ENCODE assay signal across 13 mouse cellular contexts in genomic region chr13:48726430-48726829, GRCm38 (mm10).
DNase-seq lines count a peak whose midpoint lies in the region; ATAC-seq and TF ChIP-seq lines count a peak whose summit lies in the region.
"Had no signal": no experiment of that assay in that cellular context is flagged by ENCODE, and none has a peak within 500 bp of the region (broad histone marks: within the 10 kb centered on the region; RNA-seq: fewer than 3 reads in every experiment).

No protein-coding gene starts in this region.

- no peak overlapping the region for H3K9ac ChIP-seq in lung, embryonic 14.5 days
- H3K9ac ChIP-seq in ES-Bruce4 (ENCODE audit: low read depth, poor library complexity, severe bottlenecking): no peak overlapping the region
- H3K9ac ChIP-seq: embryonic facial prominence, embryonic 13.5 days; hindbrain, embryonic 15.5 days; lung, embryonic 15.5 days had no signal

- no peak for ATAC-seq in lung, embryonic 14.5 days (ENCODE audit: insufficient read depth)

- TF ChIP-seq EP300 in ES-Bruce4 (IDR thresholded peaks at IDR 0.05; ENCODE audit: insufficient read depth, low read depth, low read length): no peak

- TF ChIP-seq POLR2A in ES-Bruce4 (IDR thresholded peaks at IDR 0.05; ENCODE audit: insufficient read depth, low read length): no peak
- no peak for TF ChIP-seq POLR2A in embryonic fibroblast, embryonic 13.5 days (IDR thresholded peaks at IDR 0.05; ENCODE audit: low read depth, low read length)

- no peak overlapping the region for H3K4me2 ChIP-seq in lung, embryonic 14.5 days
- H3K4me2 ChIP-seq: embryonic facial prominence, embryonic 13.5 days; hindbrain, embryonic 15.5 days; lung, embryonic 15.5 days had no signal

- WGBS in lung, embryonic 14.5 days: 36% methylated on average over 4 of the region's 4 CpGs

- no peak overlapping the region for H3K27ac ChIP-seq in gastrocnemius, adult 2 months
- no peak overlapping the region for H3K27ac ChIP-seq in lung, embryonic 14.5 days (ENCODE audit: low read depth)
- H3K27ac ChIP-seq in ES-Bruce4 (ENCODE audit: insufficient read depth, low read length): no peak overlapping the region
- H3K27ac ChIP-seq in embryonic fibroblast, embryonic 13.5 days (ENCODE audit: insufficient read depth, low read length): no peak overlapping the region
- H3K27ac ChIP-seq: embryonic facial prominence, embryonic 13.5 days; hindbrain, embryonic 15.5 days; lung, embryonic 15.5 days had no signal

- no peak overlapping the region for H3K4me3 ChIP-seq in gastrocnemius, adult 2 months
- no peak overlapping the region for H3K4me3 ChIP-seq in lung, embryonic 14.5 days (ENCODE audit: low read depth, low read length)
- no peak overlapping the region for H3K4me3 ChIP-seq in ES-Bruce4 (ENCODE audit: low read depth, low read length)
- no peak overlapping the region for H3K4me3 ChIP-seq in embryonic fibroblast, embryonic 13.5 days (ENCODE audit: insufficient read depth, low read length)
- H3K4me3 ChIP-seq: embryonic facial prominence, embryonic 13.5 days; hindbrain, embryonic 15.5 days; lung, embryonic 15.5 days had no signal

- peaks cover 7% of the 10 kb centered on the region for H3K4me1 ChIP-seq in lung, embryonic 14.5 days (ENCODE audit: insufficient read depth)
- H3K4me1 ChIP-seq in ES-Bruce4 (ENCODE audit: control insufficient read depth, insufficient read depth, low read length): no peaks in the 10 kb centered on the region
- no peaks in the 10 kb centered on the region for H3K4me1 ChIP-seq in embryonic fibroblast, embryonic 13.5 days (ENCODE audit: control insufficient read depth, insufficient read depth, low read length)

- H3K36me3 ChIP-seq in lung, embryonic 14.5 days (ENCODE audit: insufficient read depth): no peaks in the 10 kb centered on the region
- no peaks in the 10 kb centered on the region for H3K36me3 ChIP-seq in ES-Bruce4 (ENCODE audit: control insufficient read depth, insufficient read depth, low read length, poor library complexity, severe bottlenecking)
- H3K36me3 ChIP-seq: embryonic facial prominence, embryonic 13.5 days; hindbrain, embryonic 15.5 days; lung, embryonic 15.5 days had no signal

- peaks cover 26% of the 10 kb centered on the region for H3K27me3 ChIP-seq in lung, embryonic 14.5 days (ENCODE audit: insufficient read depth, low read length)
- peaks cover 2% of the 10 kb centered on the region; the same call in 1 of the 2 replicates for H3K27me3 ChIP-seq in ES-Bruce4 (ENCODE audit: control insufficient read depth, insufficient read depth, low read length, poor library complexity, severe bottlenecking)

- no peak for DNase-seq in gastrocnemius, adult 2 months
- no peak for DNase-seq in gastrocnemius, adult 18-20 months (ENCODE audit: low spot score)
- DNase-seq in lung, embryonic 14.5 days: peak; percentile 52
- DNase-seq in lung, postnatal 14 days: no peak
- no peak for DNase-seq in left cerebral cortex, adult 9 months (ENCODE audit: low spot score in 2 of 2)
- DNase-seq in adrenal gland, postnatal 4 days (ENCODE audit: low spot score in 2 of 2): no peak
- DNase-seq: kidney, postnatal 4 days; thymus, postnatal 25 days had no signal

- no peaks in the 10 kb centered on the region for H3K9me3 ChIP-seq in lung, embryonic 14.5 days (ENCODE audit: low read depth, low read length)
- H3K9me3 ChIP-seq in ES-Bruce4 (replicated peaks; ENCODE audit: control insufficient read depth, insufficient read depth, low read length, poor library complexity, severe bottlenecking): no peaks in the 10 kb centered on the region; the same call in 1 of the 2 replicates
- H3K9me3 ChIP-seq: hindbrain, embryonic 15.5 days; lung, embryonic 15.5 days had no signal

- peak; percentile 47 for TF ChIP-seq CTCF in gastrocnemius, adult 2 months (IDR thresholded peaks at IDR 0.05)
- TF ChIP-seq CTCF in lung, embryonic 14.5 days (IDR thresholded peaks at IDR 0.05; ENCODE audit: low read depth): peak; percentile 56
- peak; percentile 7 for TF ChIP-seq CTCF in ES-Bruce4 (IDR thresholded peaks at IDR 0.05; ENCODE audit: low read depth, low read length)
- TF ChIP-seq CTCF in embryonic fibroblast, embryonic 13.5 days (IDR thresholded peaks at IDR 0.05; ENCODE audit: borderline replicate concordance, insufficient read depth, low read length): peak; percentile 33; the same call in 1 of the 2 replicates

- intact Hi-C loops in gastrocnemius, adult 2 months (cut with DNase I): no loop called here
